8 mouse cellular contexts compared by ENCODE assay signal in genomic region chr12:4917805-4918591, GRCm38 (mm10). TPM values are rescaled to one million over a fixed set of nuclear protein-coding genes. Genes with fewer than 3 reads are reported as not detected.
DNase-seq lines count a peak whose midpoint lies in the region; ATAC-seq and TF ChIP-seq lines count a peak whose summit lies in the region.

No protein-coding gene starts in this region.

- no peaks in the 10 kb centered on the region for H3K27me3 ChIP-seq in lung, postnatal 0 days (replicated peaks; ENCODE audit: insufficient read depth, low read length)

- no peak for TF ChIP-seq EP300 in lung, postnatal 0 days (IDR thresholded peaks at IDR 0.05)

- H3K4me3 ChIP-seq in ES-E14 (ENCODE audit: insufficient read depth in 1 of 2, low read depth in 1 of 2, low read length in 2 of 2, poor library complexity in 1 of 2, severe bottlenecking in 1 of 2): peak overlapping the region; percentile 91 to 96
- H3K4me3 ChIP-seq in lung, postnatal 0 days (ENCODE audit: low read depth, low read length): peak overlapping the region; percentile 100

- no peak for DNase-seq in ES-E14 (ENCODE audit: low read depth, low spot score)
- peak; percentile 59 to 80 for DNase-seq in cerebellum, adult 18-20 months
- peak; percentile 46 for DNase-seq in forelimb bud, embryonic 11.5 days (ENCODE audit: low read depth, low spot score)
- DNase-seq in layer of hippocampus, adult 9-11 months: peak; percentile 59
- peak; percentile 84 for DNase-seq in lung, postnatal 0 days (ENCODE audit: low spot score)
- DNase-seq in ovary, postnatal 10 days (ENCODE audit: low spot score): peak; percentile 54
- DNase-seq in thymus, postnatal 14 days: peak; percentile 70

- no peaks in the 10 kb centered on the region for H3K36me3 ChIP-seq in ES-E14 (ENCODE audit: control insufficient read depth, insufficient read depth, low read length, poor library complexity, severe bottlenecking)
- H3K36me3 ChIP-seq in lung, postnatal 0 days (ENCODE audit: insufficient read depth, low read length): no peaks in the 10 kb centered on the region

- H3K9me3 ChIP-seq in ES-E14 (ENCODE audit: control insufficient read depth, insufficient read depth, low read depth, low read length): no peaks in the 10 kb centered on the region
- H3K9me3 ChIP-seq in lung, postnatal 0 days (ENCODE audit: low read length): no peaks in the 10 kb centered on the region

- TF ChIP-seq CTCF in lung, postnatal 0 days (IDR thresholded peaks at IDR 0.05): no peak

- WGBS in lung, postnatal 0 days: under 1% methylated on average over 43 of the region's 48 CpGs

- in situ Hi-C loops in ES-E14 (cut with MboI; ENCODE audit: low sequenced_read_pairs in 2 of 2, unreplicated experiment in 2 of 2): no loop called here

- peak overlapping the region; percentile 75 for H3K4me2 ChIP-seq in lung, postnatal 0 days (replicated peaks; ENCODE audit: low read depth, low read length)

- H3K27ac ChIP-seq in ES-E14 (ENCODE audit: insufficient read depth, low read depth, low read length, poor library complexity, severe bottlenecking): peak overlapping the region; percentile 9; the same call in 1 of the 2 replicates
- peak overlapping the region; percentile 98 for H3K27ac ChIP-seq in lung, postnatal 0 days (ENCODE audit: low read length)

- peak overlapping the region; percentile 94 for H3K9ac ChIP-seq in ES-E14 (ENCODE audit: insufficient read depth, low read depth, low read length, poor library complexity, severe bottlenecking)
- peak overlapping the region; percentile 99 for H3K9ac ChIP-seq in lung, postnatal 0 days (replicated peaks; ENCODE audit: low read depth)

- ATAC-seq in hematopoietic stem cell, adult 5-6 weeks (replicated peaks in 1 of 2; ENCODE audit: insufficient read depth in 1 of 2, low FRiP score in 2 of 2, low TSS enrichment in 1 of 2, low read depth in 1 of 2, poor library complexity in 2 of 2, severe bottlenecking in 2 of 2): peak; percentile 72 to 79
- ATAC-seq in lung, postnatal 0 days: peak; percentile 57

- H3K4me1 ChIP-seq in ES-E14 (ENCODE audit: control insufficient read depth in 2 of 2, insufficient read depth in 2 of 2, low read length in 2 of 2, poor library complexity in 1 of 2): peaks cover 3 to 4% of the 10 kb centered on the region in 2 experiments; a peak in 3 of 4 replicates
- peaks cover 5% of the 10 kb centered on the region; the same call in 1 of the 2 replicates for H3K4me1 ChIP-seq in lung, postnatal 0 days (ENCODE audit: insufficient read depth, low read depth, low read length)

TF ChIP-seq in ES-E14, 5 proteins besides CTCF, POLR2A, EP300 and RAD21:
- no peak for TF ChIP-seq ZC3H11A (IDR thresholded peaks at IDR 0.05; ENCODE audit: borderline replicate concordance, low read depth, low read length)
- TF ChIP-seq MAFK (IDR thresholded peaks at IDR 0.05; ENCODE audit: insufficient read depth, low read depth, low read length): no peak
- no peak for TF ChIP-seq HCFC1 (IDR thresholded peaks at IDR 0.05; ENCODE audit: borderline replicate concordance, insufficient read depth, low read length)
- TF ChIP-seq ZNF384 (IDR thresholded peaks at IDR 0.05; ENCODE audit: low read depth, low read length): no peak
- TF ChIP-seq CHD2 (IDR thresholded peaks at IDR 0.05; ENCODE audit: low read depth, low read length): no peak

RNA-seq across cellular contexts. Expression of gene Atad2b, which starts 0.8 kb away (rescaled TPM):
- 16.8 and 22.4 TPM in 2 replicates for total RNA-seq in ES-E14 (2012; rRNA removed)
- 40.0 and 48.1 TPM in 2 replicates for total RNA-seq in hematopoietic stem cell, adult 5-6 weeks (2017)
- 8.2 and 8.8 TPM in 2 replicates for polyA plus RNA-seq in lung, postnatal 0 days (2015; fragmentation: Nextera tagmentation; extraction: Ambion mirVana)

RNA-seq across cellular contexts. Expression of gene Ubxn2a, which starts 10.5 kb away (rescaled TPM):
- 67.8 and 93.7 TPM in 2 replicates for total RNA-seq in ES-E14 (2012; rRNA removed)
- 55.7 and 61.0 TPM in 2 replicates for total RNA-seq in hematopoietic stem cell, adult 5-6 weeks (2017)
- 30.9 and 32.6 TPM in 2 replicates for polyA plus RNA-seq in lung, postnatal 0 days (2015; fragmentation: Nextera tagmentation; extraction: Ambion mirVana)

RNA-seq across cellular contexts. Expression of gene Mfsd2b, which starts 43.8 kb away (rescaled TPM):
- 2.4 and 3.2 TPM in 2 replicates for total RNA-seq in ES-E14 (2012; rRNA removed)
- total RNA-seq in hematopoietic stem cell, adult 5-6 weeks (2017): 7.1 and 22.7 TPM in 2 replicates
- polyA plus RNA-seq in lung, postnatal 0 days (2015; fragmentation: Nextera tagmentation; extraction: Ambion mirVana): 2.5 TPM in 2 replicates
